Mouse (Mus musculus) heart, adult 18-20 months (tissue): ENCODE measurements at regions not wholly inside any gene's neighbourhood (a gene's known extent, or its start where the extent isn't known, plus 50 kb on each side); places are given as distances from the start of the nearest gene placed in this dataset.

Experiments
- DNase-seq, 2 experiments: peaks; one replicate each; pipeline ENCODE4 v3.0.0; 2021 to 2022; ENCODE audit warnings: mixed read lengths in 1 of 2

DNA sequence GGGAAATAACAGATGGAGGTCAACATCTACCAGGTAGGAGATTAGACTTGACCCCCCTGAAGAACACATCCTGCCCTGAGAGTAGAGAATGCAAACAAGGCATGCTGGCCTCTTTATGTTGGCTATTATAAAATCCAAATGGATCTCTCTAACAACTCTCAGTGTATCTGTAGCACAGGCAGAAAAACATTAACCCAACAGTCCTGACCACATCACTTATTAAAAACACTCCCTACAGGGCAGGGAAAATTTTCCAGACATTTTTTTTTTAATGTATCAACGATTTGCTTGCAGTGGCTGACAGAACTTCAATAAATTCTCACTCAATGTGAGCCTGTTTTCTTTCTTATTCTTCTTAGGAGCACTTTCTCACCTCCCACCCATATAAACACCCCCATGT, 511.4 kb downstream of the Cdk5rap2 start:
- no peak for DNase-seq

DNA sequence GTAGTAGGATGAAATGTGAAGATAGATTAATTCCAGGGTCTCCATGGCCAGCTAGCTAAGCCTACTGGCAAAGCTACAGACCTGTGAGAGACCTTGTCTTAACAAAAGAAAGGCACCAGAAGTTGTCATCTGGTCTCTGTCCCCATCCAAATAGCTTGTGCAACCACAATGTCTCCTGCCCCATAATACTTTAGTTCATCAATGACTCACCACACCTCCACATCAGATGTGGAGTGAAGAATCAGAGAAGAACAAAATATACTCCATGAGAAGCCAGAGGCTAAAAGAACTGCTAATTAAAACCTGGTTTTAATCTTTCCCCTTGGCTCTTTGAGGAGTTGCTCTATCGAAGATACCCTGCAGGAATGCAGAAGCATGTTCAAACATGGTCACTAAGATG, 514.1 kb downstream of the Cdk5rap2 start:
- no peak for DNase-seq

DNA sequence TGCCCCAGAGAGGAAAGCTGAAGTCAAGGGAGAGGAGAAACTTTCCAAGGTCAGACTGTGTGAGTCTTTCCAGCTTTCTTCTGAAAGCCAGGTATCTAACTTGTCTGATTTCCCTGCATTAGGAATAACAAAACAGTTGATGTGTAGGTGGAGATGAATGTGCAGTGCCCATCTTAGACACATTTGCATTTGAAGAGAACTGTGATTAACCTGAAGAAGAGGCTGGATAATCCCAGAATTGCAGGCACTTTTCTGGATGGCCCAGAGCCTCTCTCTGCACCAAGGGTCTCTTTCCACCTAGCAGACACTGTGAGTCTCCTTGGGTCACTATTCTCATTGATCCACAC, 517.4 kb downstream of the Cdk5rap2 start:
- no peak for DNase-seq

DNA sequence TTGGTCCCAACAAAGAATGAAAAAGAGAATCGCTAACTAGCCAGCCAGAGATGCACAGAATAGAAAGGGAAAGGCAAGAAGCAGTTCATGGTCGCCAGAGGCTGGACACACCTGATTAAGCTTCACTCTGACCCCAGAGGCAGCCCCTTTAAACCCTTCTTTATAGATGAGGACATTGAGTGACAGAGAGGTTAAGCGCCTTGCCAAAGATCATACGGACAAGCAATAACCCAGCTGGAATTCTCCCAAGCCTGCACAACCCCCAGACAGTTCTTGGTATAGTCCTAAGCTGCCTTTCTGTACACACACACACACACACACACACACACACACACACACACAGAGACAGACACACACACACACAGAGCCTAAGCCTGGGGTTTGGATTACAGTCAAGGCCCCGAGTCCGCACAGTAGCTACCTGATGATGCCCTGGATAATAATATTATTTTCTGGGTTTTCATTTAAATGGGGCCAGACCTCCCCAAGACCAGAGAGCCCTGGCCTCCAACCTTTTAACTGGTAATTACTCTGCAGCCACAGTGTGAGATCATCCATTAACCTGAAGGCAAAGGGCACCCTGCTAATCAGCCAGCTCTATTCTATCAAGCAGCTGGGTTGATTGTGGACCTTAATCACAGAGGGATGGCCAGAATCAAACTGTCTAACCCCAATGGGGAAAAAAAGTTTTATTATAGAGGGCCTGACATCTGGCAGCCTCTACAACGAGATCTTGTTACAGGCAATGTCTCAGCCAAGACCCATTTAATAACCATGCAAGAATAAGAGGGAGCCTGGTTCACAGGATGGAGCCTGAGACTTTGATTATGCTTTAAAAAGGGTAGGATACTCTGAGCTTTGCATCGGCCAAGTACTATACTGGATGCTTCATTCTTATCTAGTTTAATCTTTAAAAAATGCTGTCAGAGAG, 518.1 kb downstream of the Cdk5rap2 start:
- no peak for DNase-seq

DNA sequence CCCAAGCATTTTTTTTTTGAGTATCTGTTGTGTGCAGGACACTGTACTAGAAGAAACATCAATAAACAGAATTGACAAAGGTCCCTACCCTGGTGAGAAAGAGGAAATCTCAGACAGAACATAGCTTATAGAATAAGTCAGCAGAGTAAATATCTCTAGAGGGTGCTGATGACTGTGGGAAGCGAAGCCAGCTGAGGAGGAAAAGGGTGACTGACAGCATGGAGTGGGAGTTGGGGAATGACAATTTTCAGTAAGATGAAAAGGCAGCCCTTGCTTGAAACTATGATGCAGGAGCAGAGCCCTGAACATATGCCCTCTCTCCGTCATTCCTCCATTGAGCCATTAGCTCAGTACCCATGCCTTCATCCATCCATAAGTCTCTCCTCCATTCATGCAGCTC, 519.6 kb downstream of the Cdk5rap2 start:
- no peak for DNase-seq

DNA sequence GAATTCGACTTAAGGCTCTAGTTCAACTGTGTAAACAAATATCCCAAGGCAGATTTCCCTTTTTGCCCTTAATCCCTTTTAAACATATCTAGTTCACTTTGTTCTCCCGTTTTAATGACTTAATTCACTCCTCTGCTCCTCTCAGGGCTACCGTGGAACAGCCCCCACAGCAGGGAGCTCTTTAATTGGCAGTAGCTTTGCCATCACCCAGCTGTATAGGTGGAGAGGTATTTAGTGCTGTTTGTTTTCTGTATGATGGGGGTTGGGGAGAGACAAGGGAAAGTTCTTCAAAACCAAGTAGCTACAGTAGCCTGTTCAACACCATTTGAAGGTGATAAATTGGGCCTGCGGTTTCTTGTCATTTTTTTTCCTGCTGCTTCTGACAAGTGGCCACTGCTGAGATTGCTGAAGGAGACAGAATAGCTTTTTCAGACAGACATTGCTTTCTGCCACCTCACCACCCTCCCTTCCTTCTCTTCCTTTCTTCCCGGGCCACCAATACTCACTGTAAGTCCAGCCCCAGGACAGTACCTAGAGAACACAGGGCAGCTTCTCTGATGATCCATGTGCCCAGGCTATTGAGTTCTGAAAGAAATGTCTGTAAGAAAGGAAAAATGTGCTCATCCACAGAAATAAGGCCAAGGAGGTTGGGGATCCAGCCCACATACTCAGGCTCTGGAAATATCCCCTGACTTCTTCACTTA, 520.2 kb downstream of the Cdk5rap2 start:
- DNase-seq = no peak

DNA sequence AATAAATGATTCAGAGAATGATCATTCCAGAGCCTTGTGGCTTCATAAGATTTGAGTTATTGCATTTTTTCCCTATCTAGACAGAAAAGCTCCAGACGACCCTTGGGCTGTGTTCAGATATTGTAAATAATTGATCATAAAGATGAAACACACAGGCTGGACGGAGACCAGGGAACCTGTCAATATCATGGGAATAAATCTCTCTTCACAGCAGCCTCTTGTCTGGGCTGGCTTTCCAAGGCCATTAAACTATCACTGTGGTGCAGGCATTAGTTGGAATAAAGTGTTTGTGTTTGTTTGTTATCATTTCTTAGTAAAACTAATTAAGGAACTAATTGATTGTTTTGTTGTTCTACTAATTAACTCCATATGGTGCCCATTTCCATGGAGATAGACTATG, 533.5 kb downstream of the Cdk5rap2 start:
- DNase-seq = no peak

DNA sequence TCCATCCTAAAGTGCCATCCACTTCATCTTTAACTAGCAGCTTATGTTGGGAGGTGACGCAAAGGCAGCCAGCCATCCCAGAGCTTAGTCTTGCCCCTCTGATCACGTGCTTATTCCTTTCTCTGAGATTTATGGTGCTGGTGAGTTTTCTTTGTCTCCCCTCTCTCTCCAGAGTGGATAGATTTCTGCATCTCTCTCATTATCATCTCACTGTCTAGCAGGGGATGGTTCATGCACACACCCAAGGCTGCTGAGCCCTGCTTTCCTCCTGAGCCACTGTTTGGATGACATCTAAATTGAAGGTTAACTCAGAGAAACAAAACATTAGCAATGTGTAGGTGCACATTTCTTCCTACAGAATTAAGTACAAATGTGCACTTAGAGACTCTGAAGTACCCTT, 539.6 kb downstream of the Cdk5rap2 start:
- no peak for DNase-seq

DNA sequence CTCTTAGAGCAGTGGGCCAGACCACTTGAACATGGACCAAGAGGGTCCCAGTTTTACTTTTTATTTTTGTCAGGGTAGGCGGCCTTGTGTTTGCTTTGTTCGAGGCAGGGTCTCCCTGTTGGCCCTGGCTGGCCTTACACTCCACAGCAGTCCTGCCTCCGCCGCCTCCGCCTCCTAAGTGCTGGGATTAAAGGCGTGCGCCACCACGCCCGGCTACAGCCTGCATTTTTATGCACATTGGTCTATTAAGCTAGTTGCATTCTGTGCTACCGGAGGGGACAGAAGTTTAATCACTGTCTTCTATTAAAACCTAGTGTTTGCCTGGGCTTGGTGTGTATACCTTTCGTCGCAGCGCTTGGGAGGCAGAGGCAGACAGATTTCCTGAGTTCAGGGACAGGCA, 555.2 kb downstream of the Cdk5rap2 start:
- DNase-seq = no peak

DNA sequence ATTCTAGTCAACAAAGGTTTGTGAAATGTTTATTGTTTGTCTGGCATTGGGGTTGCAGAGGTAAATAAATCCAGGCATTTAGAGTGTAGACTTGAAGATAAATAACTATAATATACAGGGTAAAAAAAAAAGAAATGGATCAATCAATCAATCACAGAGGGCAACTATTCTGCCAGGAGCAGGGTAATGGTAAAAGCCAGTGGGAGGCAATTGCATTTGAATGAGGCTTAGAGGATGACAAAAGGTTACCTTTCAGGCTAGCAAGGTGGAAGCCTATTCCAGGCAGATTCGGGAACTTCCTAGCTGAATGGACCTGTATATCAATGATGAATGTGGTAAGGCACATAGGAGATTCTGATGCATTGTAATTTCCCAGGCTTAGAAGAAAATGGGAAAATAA, 557.6 kb downstream of the Cdk5rap2 start:
- no peak for DNase-seq

DNA sequence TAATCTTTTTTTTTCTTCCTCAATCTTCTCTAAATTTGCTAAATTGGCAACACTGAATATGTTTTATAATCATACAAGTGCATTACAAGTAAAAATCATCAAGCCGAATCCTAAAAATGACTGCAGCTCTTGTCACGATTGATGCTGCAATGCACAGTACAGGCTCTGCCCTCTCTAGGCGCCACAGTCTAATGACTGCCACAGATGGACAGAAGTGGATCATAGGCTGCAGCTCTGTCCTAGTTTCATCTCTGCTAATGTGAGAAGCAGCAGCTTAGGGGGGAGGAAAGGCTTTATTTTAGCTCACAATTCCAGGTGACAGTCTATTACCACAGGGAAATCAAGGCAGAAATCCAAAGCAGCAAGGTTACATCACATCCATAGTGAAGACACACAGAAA, 560.8 kb downstream of the Cdk5rap2 start:
- DNase-seq = no peak

DNA sequence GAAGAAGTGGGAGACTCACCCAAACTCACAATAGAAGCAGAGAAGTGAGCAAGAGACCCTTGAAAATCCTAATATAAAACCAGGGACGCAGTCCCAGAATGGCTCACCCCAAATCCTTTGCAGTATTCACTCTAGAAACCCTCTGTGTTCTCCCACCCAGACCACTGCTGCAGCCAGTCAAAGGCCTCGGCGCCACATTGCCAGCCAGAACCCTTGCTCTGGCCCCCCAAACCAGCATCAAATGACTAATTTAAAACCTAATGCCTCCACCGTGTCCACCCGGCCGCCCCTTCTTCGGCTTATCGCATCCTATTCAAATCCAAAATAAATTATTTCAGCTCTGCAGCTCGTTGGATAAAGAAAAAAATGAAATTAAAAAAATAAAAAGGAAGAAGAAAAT, 570.4 kb downstream of the Cdk5rap2 start:
- no peak for DNase-seq

DNA sequence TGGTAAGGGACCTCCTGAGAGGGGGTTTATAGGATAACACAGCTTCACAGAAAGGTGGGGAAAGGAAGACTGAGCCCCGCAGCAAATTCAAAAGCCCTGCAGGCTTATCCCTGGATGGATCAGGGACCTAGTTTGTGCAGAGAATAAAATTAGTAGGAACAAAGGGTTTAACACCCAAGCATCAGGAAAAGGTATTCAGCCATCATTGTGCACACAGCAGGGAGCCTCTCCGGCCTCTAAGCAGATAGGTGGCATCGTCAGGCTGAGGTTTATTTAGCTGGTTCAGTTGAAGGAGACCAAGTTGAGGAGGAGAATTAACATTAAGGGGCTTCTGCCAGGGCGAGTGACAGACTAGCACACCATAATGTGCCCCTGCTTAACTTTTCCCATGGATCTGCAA, 571.3 kb downstream of the Cdk5rap2 start:
- DNase-seq = no peak

DNA sequence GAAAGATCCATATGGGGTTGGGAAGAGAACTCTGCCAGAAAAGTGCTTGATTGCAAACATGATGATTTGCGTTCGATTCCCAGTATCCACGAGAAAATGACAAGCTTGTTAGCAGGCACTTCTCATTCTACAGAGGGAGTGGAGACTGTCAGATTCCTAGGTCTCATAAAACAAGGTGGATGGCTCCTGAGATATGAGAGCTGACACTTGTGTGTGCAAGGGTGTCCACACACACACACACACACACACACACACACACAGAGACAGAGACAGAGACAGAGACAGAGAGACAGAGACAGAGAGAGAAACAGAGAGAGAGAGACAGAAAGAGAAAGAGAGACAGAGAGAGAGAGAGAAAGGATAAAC, 585.4 kb downstream of the Cdk5rap2 start:
- no peak for DNase-seq

DNA sequence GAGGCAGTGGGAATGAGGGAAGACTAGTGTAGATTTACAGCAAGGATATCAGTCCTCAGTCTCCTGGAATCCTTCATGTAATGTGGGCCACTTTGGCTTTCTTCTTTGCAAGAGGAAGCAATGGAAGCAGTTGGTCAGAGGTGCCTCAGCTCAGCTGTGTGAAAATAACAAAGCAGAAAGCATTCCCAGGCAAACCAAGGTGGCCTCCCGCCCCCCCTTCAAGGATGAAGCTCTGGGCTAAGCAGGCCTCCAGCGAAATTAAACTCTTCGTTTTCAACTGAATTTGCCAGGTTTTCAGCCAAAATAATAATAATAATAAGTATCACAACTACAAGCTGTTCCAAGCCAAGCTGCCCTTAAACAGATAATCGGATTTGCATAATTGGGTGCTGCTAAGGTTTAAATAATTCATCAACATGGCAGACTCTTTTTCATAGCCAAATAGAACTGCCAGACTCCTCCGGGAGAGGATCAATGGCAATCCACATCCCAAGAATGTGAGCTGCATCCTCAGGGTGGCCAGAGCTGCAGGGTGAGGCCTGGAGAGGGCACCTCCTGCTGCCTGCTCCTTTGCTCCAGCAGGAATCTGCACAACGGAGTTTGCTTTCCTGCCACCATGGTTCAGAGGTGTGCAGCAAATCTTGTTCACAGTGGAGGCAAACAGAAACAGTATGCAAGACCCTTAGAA, 585.9 kb downstream of the Cdk5rap2 start:
- no peak for DNase-seq

DNA sequence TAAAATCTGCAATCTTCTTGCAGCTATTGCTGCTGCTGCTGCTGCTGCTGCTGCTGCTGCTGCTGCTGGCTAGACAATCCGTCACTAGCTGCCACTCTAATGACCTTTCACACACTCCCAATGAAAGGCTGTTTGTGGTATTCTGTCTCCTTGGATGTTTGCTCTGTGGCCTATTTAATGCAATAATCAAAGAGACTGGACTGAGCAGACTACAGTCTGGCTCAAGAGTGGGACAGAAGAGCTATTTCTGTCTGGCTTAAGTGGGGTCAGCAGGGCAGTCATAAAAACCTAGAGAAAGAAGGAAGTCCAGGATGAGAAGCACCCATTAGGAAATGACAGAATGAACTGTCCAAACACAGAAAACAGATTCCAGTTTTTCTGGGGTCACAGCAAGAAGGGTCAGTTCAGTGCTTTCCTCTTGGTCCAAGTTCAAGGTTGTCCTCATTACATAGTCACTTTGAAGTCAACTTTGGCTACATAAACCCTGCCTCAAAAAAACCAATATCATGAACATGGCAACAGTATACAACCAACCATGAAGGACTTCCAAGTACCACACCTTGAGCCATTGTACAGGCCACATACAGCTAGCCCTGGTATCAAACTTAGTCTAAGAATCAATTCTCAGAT, 586.8 kb downstream of the Cdk5rap2 start:
- DNase-seq = peak in 1 of 2 experiments; percentile 4

DNA sequence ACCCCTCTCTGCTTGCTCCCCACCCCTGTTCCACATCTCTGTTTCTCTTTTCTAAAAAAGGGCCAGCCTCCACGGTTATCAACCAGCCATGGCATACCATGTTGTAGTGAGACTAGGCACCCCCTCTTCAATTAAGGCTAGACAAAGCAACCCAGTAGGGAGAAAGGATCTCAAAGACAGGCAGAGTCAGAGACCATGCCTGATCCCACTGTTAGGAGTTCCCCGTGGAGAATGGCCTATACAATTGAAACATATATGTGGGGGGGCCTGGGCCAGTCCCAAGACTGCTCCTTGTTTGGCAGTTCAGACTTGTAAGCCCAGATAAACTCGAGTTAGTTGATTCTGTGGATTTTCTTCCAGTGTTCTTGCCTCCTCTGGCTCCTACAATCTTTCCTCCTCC, 591.4 kb downstream of the Cdk5rap2 start:
- DNase-seq = no peak

DNA sequence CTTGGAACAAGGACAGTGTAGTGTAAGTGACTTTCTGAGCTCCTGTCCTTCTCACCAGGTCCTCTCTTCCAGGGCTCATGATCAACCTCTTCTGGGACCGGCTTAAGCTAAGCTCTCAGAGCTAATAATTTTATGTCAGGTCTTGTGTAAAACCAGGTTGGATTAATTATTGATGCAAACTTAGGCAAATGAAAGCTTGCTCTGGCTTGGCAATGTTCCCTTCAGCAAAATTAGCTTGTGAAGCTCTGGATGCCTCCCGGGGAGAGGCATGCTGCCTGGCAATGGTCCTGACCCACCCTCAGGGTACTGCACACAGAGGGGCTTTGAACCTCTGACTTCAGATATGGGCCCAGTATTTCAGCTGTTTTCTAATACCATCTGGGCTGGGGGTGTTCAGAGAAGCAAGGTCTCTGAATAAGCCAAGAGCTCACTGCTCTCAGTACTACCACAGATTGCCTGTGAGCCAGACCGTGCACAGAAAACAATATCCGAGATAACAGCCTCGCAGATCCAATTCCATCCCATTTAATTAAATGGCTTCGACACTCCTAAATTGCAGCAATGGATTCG, 624.7 kb downstream of the Cdk5rap2 start:
- no peak for DNase-seq

DNA sequence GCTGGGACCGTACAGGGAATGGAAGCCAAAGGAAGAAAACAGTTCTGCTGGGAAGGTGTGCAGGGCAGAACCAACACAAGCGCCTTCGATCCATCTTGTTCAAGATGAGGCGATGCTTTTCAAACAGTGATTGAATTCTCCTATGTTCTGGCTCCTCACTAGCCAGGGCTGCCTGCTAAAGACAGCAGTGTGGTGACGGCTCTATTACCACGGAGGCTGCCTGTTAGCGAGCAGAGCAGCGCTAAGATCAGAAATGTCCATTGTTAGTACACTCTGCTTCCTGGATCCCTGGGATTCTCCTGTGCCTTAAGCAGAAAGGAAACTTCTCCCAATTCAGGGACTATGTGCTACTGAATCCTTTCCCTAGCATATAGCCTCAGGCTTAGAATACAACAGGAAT, 629.0 kb downstream of the Cdk5rap2 start:
- no peak for DNase-seq

DNA sequence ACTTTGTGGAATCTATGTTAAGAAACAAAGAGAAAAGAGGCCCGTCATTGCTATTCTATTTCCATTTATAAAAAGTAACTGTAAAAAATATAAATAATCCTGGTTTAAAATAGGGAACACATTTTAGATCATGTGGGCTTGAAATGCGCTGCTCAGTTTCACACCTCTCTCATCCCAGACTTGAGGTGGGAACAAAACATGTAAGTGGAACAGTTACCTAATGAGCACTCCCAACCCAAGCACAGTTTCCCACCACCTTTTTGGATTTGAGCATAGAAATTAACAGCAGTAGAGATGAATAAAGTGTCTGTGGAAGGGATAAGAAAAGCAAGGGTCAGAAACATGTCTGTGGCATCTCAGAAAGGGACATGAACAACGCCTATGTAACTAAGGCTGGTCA, 648.4 kb downstream of the Cdk5rap2 start:
- DNase-seq = no peak

DNA sequence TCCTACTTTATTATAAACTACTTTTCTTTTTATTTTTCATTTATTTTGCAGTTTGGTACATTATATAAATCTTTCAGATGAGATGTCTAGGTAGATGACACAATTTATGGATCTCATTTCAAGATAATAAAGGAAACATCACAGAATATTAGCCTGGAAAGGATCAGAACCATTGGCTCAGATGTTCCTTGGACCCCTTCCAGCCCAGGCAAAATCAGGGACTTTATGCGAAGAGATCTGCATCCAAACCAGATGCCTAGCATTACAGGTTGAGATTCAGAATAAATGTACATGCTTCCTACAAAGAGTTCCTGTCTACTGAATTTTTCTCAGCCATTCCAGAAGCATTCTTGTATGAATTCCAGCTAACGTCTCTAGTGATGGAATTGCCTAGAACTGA, 650.6 kb downstream of the Cdk5rap2 start:
- no peak for DNase-seq

DNA sequence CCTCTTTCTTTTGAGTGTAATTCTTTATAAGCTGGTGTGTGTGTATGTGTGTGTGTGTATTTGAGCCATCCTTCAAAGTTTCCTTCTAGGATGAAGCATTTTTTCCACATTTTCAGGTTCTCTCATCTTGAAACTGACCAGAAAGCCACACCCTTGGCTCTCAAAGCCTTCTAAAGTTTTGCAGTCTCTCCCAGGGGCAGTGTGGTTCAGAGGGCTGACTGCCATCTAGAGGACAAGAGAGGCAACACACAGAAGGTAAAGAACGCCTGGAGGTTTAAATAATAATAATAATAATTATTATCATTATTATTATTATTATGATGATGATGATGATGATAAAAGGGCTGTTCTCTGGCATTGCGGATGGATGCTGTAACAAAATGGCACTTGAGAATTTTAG, 655.7 kb downstream of the Cdk5rap2 start:
- peak in 1 of 2 experiments; percentile 4 for DNase-seq

DNA sequence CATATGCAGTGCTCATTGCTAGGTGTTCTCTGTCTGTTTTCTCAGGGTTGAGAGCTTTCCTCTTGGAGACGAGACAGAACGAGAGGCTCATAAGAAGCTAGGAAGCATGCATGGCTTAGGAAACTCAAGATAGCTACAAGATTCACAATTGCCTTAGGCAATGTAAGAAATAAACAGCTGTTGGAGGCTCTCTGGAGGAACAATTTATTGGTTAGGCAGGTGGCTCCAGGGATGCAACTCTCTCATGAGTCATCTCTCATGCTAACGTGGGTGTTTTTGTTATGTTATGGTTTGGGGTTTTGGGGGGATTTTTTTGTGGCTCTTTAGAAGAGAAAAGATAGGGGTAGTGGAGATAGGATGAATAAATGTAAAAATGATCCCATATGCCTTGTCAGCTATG, 657.2 kb downstream of the Cdk5rap2 start:
- DNase-seq = no peak
